Mouse (Mus musculus): ENCODE results near the gene Gm45713.

- TF ChIP-seq CTCF (IDR thresholded peaks at IDR 0.05; ENCODE audit: borderline replicate concordance, insufficient read depth, low read depth, low read length): no peak
- TF ChIP-seq POLR2A (IDR thresholded peaks at IDR 0.05; ENCODE audit: borderline replicate concordance, insufficient read depth, low read length): no peak
Measured at GRCm38 (mm10) chr7:45180896-45181477, 45.0 kb upstream of the Gm45713 start, which contains the start of gene Pth2.
